Comparison of ENCODE assay signal across 25 mouse cellular contexts in the genomic region with DNA sequence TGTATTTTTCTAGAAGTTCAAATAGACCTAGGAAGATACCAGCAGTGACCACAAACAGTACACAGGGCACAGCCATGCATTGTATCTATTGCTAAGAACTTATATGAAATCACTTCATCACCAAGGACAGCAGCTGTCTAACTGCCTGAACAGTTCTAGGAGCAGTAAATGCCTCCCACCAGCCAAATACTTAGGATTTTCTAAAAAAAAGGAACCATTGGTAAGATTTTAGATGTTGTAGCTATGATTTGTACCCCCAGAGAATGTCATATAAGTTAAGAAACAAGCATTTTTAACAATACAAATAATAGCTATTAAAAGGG.
DNase-seq lines count a peak whose midpoint lies in the region; ATAC-seq and TF ChIP-seq lines count a peak whose summit lies in the region.
"Had no signal": no experiment of that assay in that cellular context is flagged by ENCODE, and none has a peak within 500 bp of the region (broad histone marks: within the 10 kb centered on the region; RNA-seq: fewer than 3 reads in every experiment).

No protein-coding gene starts in this region.

- TF ChIP-seq CTCF in lung, postnatal 0 days (IDR thresholded peaks at IDR 0.05), result no peak
- TF ChIP-seq CTCF in embryonic fibroblast, embryonic 13.5 days (IDR thresholded peaks at IDR 0.05; ENCODE audit: borderline replicate concordance, insufficient read depth, low read length), result no peak

- no peaks in the 10 kb centered on the region for H3K27me3 ChIP-seq in lung, postnatal 0 days (replicated peaks; ENCODE audit: insufficient read depth, low read length)
- H3K27me3 ChIP-seq: embryonic facial prominence, embryonic 13.5 days; heart, embryonic 13.5 days; limb, embryonic 15.5 days; lung, embryonic 15.5 days; midbrain, embryonic 12.5 days; Patski had no signal

- H3K9me3 ChIP-seq in lung, postnatal 0 days (ENCODE audit: low read length), result no peaks in the 10 kb centered on the region
- H3K9me3 ChIP-seq: embryonic facial prominence, embryonic 13.5 days; heart, embryonic 13.5 days; limb, embryonic 15.5 days; lung, embryonic 15.5 days; midbrain, embryonic 12.5 days had no signal

- no peak overlapping the region for H3K27ac ChIP-seq in lung, postnatal 0 days (ENCODE audit: low read length)
- peak overlapping the region; percentile 60; the same call in 1 of the 2 replicates for H3K27ac ChIP-seq in embryonic fibroblast, embryonic 13.5 days (ENCODE audit: insufficient read depth, low read length)
- H3K27ac ChIP-seq: embryonic facial prominence, embryonic 13.5 days; hindbrain, postnatal 0 days; limb, embryonic 15.5 days; liver, embryonic 14.5 days; lung, embryonic 15.5 days; midbrain, embryonic 12.5 days had no signal

- H3K9ac ChIP-seq in lung, postnatal 0 days (replicated peaks; ENCODE audit: low read depth), result no peak overlapping the region
- H3K9ac ChIP-seq: embryonic facial prominence, embryonic 13.5 days; heart, embryonic 13.5 days; limb, embryonic 15.5 days; liver, embryonic 14.5 days; lung, embryonic 15.5 days; midbrain, embryonic 12.5 days had no signal

- H3K4me1 ChIP-seq in lung, postnatal 0 days (ENCODE audit: insufficient read depth, low read depth, low read length), result no peaks in the 10 kb centered on the region; the same call in 1 of the 2 replicates
- peaks cover 8% of the 10 kb centered on the region; the same call in 1 of the 2 replicates for H3K4me1 ChIP-seq in embryonic fibroblast, embryonic 13.5 days (ENCODE audit: control insufficient read depth, insufficient read depth, low read length)

- no peak overlapping the region for H3K4me3 ChIP-seq in lung, postnatal 0 days (ENCODE audit: low read depth, low read length)
- no peak overlapping the region for H3K4me3 ChIP-seq in embryonic fibroblast, embryonic 13.5 days (ENCODE audit: insufficient read depth, low read length)
- H3K4me3 ChIP-seq: embryonic facial prominence, embryonic 13.5 days; heart, embryonic 13.5 days; limb, embryonic 15.5 days; lung, embryonic 15.5 days; midbrain, embryonic 12.5 days had no signal

- TF ChIP-seq POLR2A in embryonic fibroblast, embryonic 13.5 days (IDR thresholded peaks at IDR 0.05; ENCODE audit: low read depth, low read length), result no peak

- peak; percentile 26 for DNase-seq in lung, postnatal 0 days (ENCODE audit: low spot score)
- no peak for DNase-seq in lung, postnatal 4 days
- peak; percentile 7 for DNase-seq in ZHBTc4 (ENCODE audit: low read depth, low spot score)
- DNase-seq in ovary, postnatal 10 days (ENCODE audit: low spot score), result no peak
- DNase-seq in spleen, adult 18-20 months, result no peak
- DNase-seq: adrenal gland, postnatal 10 days; cerebellum, adult 18-20 months; cerebellum, postnatal 25 days; gastrocnemius, postnatal 25 days; heart, postnatal 14 days; kidney, postnatal 25 days; layer of hippocampus, postnatal 36 days; right cerebral cortex, postnatal 14 days had no signal

- H3K4me2 ChIP-seq in lung, postnatal 0 days (replicated peaks; ENCODE audit: low read depth, low read length), result no peak overlapping the region
- H3K4me2 ChIP-seq: embryonic facial prominence, embryonic 13.5 days; limb, embryonic 15.5 days; midbrain, embryonic 12.5 days had no signal

- no peaks in the 10 kb centered on the region for H3K36me3 ChIP-seq in lung, postnatal 0 days (ENCODE audit: insufficient read depth, low read length)
- H3K36me3 ChIP-seq: embryonic facial prominence, embryonic 13.5 days; heart, embryonic 13.5 days; limb, embryonic 15.5 days; lung, embryonic 15.5 days; midbrain, embryonic 12.5 days had no signal

- peak; percentile 44 for ATAC-seq in lung, postnatal 0 days
- no peak for ATAC-seq in frontal cortex, adult (ENCODE audit: low TSS enrichment)
- ATAC-seq: activated CD4-positive, CD25-positive, alpha-beta regulatory T cell, adult 4 months; forebrain, embryonic 16.5 days; hindbrain, postnatal 0 days had no signal

- TF ChIP-seq EP300 in lung, postnatal 0 days (IDR thresholded peaks at IDR 0.05), result no peak

Comparison
In these comparisons a context has a peak if more than half of its experiments do, and no peak if none do; other contexts are left out.
1. DNase-seq: peak in lung, postnatal 0 days (single experiment) and ZHBTc4 (single experiment); none in lung, postnatal 4 days (0 of 2), ovary, postnatal 10 days (single experiment) and spleen, adult 18-20 months (0 of 2).